Mouse (Mus musculus) 3T3-L1 (cell line): ENCODE measurements at regions not wholly inside any gene's neighbourhood (a gene's known extent, or its start where the extent isn't known, plus 50 kb on each side); places are given as distances from the start of the nearest gene placed in this dataset.

ENCODE experiments used
- DNase-seq: peaks from one replicate; pipeline ENCODE4 v3.0.0-alpha.2; 2015; ENCODE audit warnings: low read depth, low spot score

- no peak for DNase-seq
These were observed 52.4 kb upstream of the Adcy1 start for GRCm38 (mm10) chr11:7010858-7011257.

DNA sequence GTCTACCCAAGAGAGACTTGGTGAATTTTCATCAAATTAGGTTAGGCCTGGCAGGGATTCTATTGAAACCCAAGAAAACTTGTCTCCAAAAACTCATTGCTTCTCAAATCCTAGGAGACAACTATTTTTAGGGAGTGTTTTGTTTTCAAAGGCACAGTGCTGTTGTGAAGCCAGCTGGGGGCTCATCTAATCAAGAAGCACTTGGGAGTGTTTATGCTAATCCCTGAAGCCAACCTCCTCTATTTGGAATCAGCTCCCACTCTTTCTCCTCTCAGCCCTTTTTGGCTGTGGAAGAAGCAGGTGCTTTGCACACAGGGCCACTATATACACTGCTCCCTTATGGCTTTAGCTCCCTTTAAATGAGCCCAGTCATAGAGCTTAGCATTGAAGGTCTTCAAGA is 64.0 kb upstream of the Adcy1 start:
- DNase-seq = no peak

- no peak for DNase-seq
These were observed 64.5 kb upstream of the Adcy1 start for GRCm38 (mm10) chr11:6998810-6999209.

- DNase-seq = no peak
These were observed 65.8 kb upstream of the Adcy1 start for GRCm38 (mm10) chr11:6997508-6997907.

- DNase-seq = no peak
These were observed 69.6 kb upstream of the Adcy1 start for GRCm38 (mm10) chr11:6993731-6994130.

DNA sequence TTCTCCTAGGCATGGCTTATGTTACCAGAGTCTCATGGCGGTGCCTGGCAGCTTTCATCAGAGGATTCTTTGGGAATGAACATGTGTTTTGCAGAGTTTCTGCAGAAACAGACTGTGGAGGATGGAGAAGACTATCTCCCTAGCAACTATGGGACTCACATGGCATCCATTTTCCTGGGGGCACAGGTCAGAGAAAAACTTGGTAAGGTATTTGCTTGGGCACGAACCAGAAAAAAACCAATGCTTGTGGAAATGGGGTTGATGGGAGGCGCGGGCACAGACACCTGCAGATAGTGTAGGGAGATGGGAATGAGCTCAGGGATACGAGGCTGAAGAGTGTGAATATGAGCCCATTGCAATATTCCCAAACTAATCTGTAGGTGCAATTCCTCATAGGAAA is 71.7 kb upstream of the Adcy1 start:
- DNase-seq = no peak

DNA sequence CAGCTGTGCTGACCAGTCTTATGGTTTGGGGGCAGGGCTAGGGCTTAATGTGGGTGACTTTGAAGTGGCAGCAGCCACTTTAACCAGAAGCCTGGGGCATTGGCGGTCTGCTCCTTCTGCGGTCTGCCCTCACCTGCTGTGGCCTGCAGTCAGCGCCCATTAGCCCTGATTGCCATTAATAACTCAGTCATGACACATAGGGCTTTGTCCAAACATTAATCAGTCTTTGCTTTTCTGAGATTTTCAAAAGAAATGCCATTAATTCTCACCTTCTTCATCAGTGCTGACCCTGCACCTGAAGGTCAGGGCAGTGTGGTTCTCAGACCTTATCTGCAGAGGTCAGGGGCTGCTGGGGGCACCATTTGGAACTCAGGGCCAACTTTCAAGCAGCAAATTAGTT is 72.6 kb upstream of the Adcy1 start:
- no peak for DNase-seq

- DNase-seq = no peak
These were observed 74.1 kb upstream of the Adcy1 start for GRCm38 (mm10) chr11:6988884-6989824.

DNA sequence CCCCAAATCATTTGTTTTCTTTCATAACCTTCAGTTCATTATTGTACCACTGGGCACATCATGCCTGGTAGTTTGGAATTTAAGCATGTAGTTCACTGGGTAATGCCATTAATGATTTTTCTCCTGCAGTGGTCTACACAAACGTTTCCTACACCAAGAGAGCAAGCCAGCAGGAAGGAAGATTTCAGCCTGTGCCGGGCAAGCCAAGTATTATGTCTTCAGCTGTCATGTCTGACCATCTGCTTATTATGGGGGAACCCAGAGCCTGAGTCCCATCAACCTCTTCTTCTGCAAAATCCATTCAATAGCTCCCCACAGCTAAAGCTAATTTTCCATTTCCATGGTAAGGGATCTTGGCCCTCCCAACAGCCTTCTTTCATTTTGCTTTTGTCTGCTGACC is 75.3 kb upstream of the Adcy1 start:
- no peak for DNase-seq

GRCm38 (mm10) chr11:6987105-6987504 is 76.2 kb upstream of the Adcy1 start:
- no peak for DNase-seq

DNA sequence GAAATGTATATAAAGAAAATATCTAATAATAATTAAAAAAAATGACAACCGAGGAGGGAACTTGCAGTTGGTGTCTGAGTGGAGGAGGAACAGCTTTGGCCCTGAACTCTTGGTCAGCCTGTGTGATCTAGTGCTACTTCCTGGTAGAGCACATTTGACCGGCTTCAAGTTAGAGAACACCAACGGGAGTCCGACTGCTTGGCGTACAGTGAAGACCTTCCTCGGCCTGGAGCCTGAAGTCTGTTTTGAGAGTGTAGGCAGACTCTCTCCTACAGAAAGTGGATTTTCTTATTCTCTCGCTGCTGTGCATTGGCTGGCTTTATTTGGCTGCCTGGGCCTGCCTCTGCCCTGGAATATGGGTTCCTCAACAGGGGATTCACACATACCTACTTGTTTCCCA is 81.2 kb upstream of the Adcy1 start:
- no peak for DNase-seq

- DNase-seq = no peak
These were observed 83.6 kb upstream of the Adcy1 start for GRCm38 (mm10) chr11:6979656-6980055.

- no peak for DNase-seq
These were observed 94.1 kb upstream of the Adcy1 start for GRCm38 (mm10) chr11:6969196-6969595.

- DNase-seq = peak; percentile 10
These were observed 96.3 kb upstream of the Adcy1 start for GRCm38 (mm10) chr11:6966968-6967367.

DNA sequence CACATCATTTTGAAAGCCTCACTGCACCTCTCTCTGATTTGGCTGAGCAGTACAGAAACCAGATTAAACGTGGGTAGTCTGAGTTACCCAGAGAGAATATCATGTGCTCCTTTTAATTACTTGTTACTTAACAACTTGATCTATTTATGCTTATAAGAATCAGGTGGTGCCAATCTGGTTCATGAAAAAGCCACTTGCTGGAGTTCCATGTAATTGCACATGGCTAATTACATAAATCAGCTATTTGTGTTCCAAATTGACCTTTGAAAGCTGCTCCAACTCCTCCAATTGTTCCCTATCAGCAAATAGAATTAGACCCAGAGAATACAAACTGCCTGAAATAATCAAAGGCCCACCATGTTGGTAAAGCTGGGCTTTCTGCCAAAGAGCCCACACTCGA is 98.8 kb upstream of the Adcy1 start:
- no peak for DNase-seq

GRCm38 (mm10) chr11:6963600-6963999 is 99.7 kb upstream of the Adcy1 start:
- DNase-seq = peak; percentile 70

DNA sequence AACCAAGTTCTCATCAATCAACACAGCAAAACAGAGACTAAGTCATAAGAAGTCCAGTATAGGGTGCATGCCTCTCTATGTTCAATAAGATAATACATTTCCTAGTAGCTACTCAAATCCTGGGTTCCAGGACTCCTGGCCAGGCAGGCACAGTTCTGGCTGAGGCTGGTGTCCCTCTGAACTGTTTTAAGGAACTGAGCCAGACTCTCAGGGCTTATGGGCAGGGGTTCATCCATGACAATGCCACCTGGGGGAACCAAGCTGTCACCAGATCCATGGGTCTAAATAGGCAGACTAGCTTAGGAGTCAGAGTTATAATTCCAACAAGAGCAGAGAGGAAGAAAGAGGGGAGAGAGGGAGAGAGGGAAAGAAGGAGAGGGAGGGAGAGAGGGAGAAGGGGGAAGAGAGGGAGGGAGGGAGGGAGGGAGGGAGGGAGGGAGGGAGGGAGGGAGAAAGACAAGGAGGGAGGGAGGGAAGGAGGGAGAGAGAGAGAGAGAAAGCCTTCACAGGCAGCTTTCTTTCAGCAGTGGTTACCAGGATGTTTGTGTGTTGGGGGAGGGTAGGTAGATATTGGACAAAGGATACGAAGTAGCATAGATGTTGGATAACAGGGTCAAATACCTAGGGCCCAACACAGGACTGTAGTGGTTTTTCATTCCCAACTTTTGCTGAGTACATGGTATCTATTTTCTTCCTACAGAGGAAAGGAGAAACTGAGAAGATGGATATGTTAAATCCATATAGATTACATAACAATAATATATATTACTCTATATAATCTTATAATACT is 100.3 kb upstream of the Adcy1 start:
- DNase-seq = peak; percentile 8

DNA sequence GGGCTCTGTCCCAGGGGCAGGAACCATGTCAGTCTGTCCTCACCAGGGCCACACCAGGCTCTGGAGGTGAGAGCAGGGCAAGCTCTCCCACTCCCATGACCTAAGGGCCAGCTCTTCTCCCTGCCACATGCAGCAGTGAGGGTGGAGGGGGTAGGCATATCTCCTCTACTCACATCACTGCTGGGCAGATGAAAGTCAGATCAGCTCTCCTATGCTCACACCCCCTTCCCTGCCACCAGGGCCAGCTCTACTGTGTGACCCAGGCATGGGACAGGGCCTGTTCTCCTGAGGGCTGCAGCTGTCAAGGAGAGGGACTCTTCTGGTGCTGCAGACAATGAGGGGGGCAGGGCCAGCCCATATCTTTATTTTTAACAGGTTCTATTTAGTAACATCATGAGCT is 101.0 kb upstream of the Adcy1 start:
- DNase-seq = no peak

DNA sequence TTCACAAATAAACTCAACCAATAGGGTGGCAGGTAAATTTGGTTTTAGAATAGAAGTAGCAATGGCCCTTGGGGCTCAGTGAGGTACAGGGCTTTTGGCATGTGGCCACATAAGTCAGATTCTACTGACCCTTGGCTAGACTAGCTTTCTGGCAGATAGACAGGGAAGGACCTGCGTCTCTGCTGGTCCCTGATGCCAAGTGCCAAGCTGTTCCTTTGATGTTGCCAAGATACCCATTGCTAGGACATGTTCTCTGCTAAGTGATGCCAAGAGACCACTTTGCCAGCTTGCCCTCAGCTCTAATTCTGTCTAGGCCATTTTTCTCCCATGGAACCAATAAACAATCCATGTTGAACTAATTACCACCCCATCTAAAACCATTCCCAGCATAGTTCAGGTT is 110.5 kb upstream of the Adcy1 start:
- no peak for DNase-seq

GRCm38 (mm10) chr11:6951361-6951760 is 111.9 kb upstream of the Adcy1 start:
- DNase-seq = no peak

DNA sequence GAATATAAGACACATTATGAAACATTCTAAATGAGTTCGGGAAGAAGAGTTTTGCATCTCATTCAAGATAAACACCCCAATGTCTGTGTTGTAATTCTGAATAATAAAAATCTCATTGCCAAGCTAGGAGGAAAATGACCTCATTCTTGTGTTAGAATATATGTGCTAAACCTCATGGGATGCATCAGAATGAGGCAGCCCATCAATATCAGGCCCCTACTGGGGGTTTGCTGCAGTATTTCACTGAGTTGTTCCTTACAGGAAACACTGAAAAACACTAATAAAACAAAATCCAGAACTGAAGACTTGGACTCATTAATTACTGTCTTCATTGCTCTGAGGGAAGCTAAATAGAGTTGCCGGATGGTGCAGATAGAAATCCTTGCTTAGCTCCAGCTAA is 111.6 kb upstream of the Gm11983 start:
- DNase-seq = no peak

DNA sequence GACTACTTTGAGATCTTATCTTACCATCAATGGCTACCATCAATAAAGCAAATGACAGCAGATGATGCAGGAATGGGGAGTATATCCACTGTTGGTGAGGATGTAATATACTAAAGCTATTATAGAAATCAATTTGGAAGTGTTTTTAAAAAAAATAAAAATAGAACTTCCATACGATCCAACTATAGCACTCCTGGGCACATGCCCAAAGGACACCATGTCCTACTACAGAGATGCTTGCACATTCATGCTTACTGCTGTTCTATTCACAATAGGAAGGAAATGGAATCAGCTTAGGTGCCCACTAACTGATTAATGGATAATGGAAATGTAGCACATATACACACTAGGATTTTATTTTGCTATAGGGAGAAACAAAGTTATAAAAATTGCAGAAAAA is 96.7 kb upstream of the Gm11983 start:
- no peak for DNase-seq

DNA sequence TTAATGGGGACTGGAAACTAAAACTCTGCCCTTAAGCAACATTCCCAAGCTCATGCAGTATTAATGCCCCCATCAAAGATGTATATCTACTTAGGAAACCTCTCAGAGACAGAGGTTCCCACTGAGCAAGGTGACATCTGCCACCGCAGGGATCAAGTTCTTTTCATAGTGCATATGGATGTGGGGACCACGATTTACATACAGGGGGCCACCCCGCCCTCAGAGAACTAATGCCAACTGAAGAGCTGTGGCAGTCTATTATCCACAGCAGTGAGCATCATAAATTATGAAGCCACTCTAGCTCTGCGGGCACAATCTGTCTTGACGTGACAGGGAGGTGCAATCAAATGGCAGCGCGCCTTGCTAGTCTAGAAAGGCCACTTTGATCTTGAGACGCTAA is 88.6 kb upstream of the Gm11983 start:
- DNase-seq = no peak
